Mouse (Mus musculus) CH12.LX (cell line): Measurements from ENCODE around the gene Frmd8. TPM values are rescaled to one million over a fixed set of nuclear protein-coding genes. Genes with fewer than 3 reads are reported as not detected.

Source experiments
- DNase-seq: peaks from one replicate; pipeline ENCODE4 v3.0.0-alpha.2; 2013; ENCODE audit errors: extremely low read depth
- H3K27ac ChIP-seq: 2 replicates; pipeline ENCODE4 v1.5.1; 2012; ENCODE audit warnings: low read depth, mild to moderate bottlenecking, control low read depth, moderate library complexity; ENCODE audit not compliant: insufficient read depth
- H3K27me3 ChIP-seq: replicated peaks from 2 replicates; pipeline ENCODE3; 2012; ENCODE audit warnings: inconsistent platforms
- H3K36me3 ChIP-seq, 2 experiments: replicated peaks in 1 of 2; 2 replicates each; pipeline versions ENCODE3 to v1.6.1; 2012; ENCODE audit warnings: inconsistent platforms in 1 of 2, low read length in 1 of 2, mild to moderate bottlenecking in 1 of 2, mixed read lengths in 1 of 2, moderate library complexity in 1 of 2; ENCODE audit not compliant: control insufficient read depth in 1 of 2, insufficient read depth in 1 of 2
- H3K4me1 ChIP-seq, 2 experiments: 2 replicates each; pipeline ENCODE4 v1.6.1; 2012; ENCODE audit warnings: inconsistent platforms in 1 of 2, moderate library complexity in 1 of 2; ENCODE audit not compliant: insufficient read depth in 2 of 2, control insufficient read depth in 1 of 2
- H3K4me2 ChIP-seq: 2 replicates; pipeline ENCODE4 v1.6.1; 2012; ENCODE audit warnings: low read depth, mild to moderate bottlenecking, control low read depth; ENCODE audit not compliant: poor library complexity, insufficient read depth, severe bottlenecking
- H3K4me3 ChIP-seq, 3 experiments: fragments of 150-350 bp in 1 of 3; sonication (generic) in 1 of 3; replicated peaks in 1 of 3; 2 replicates each; pipeline versions ENCODE3 to v1.5.1; 2011 to 2012; ENCODE audit warnings: low read depth in 2 of 3, low read length in 2 of 3, mild to moderate bottlenecking in 2 of 3, moderate library complexity in 2 of 3, control low read depth in 1 of 3, improper control_type of control experiment in 1 of 3, inconsistent platforms in 1 of 3, mixed read lengths in 1 of 3; ENCODE audit not compliant: poor library complexity in 1 of 3
- H3K79me2 ChIP-seq: replicated peaks from 2 replicates; pipeline ENCODE4 v1.6.1; 2012; ENCODE audit warnings: mild to moderate bottlenecking, moderate library complexity; ENCODE audit not compliant: control insufficient read depth, poor library complexity, insufficient read depth, severe bottlenecking; ENCODE audit errors: extremely low read depth
- H3K9ac ChIP-seq: 2 replicates; pipeline ENCODE4 v1.6.1; 2012; ENCODE audit warnings: low read depth, mild to moderate bottlenecking, control low read depth, moderate library complexity; ENCODE audit not compliant: insufficient read depth
- H3K9me3 ChIP-seq: replicated peaks from 2 replicates; pipeline ENCODE3; 2012; ENCODE audit warnings: low read length, inconsistent platforms, mixed read lengths
- BHLHE40 ChIP-seq: IDR thresholded peaks from 2 replicates; pipeline ENCODE4 v1.6.1; 2011; ENCODE audit warnings: mild to moderate bottlenecking, low read depth, low read length, improper control_type of control experiment
- CHD1 ChIP-seq: IDR thresholded peaks from 2 replicates; pipeline ENCODE4 v1.6.1; 2012; ENCODE audit warnings: low read depth, low read length, improper control_type of control experiment, inconsistent platforms
- CHD2 ChIP-seq: IDR thresholded peaks from 2 replicates; pipeline ENCODE4 v1.6.1; 2011; ENCODE audit warnings: low read length, improper control_type of control experiment
- CTCF ChIP-seq, 2 experiments: IDR thresholded peaks in 1 of 2; conservative IDR thresholded peaks in 1 of 2; 2 replicates each; pipeline ENCODE4 v1.5.1; 2011 to 2012; ENCODE audit warnings: low read depth in 2 of 2, low read length in 2 of 2, improper control_type of control experiment in 1 of 2, inconsistent platforms in 1 of 2, mild to moderate bottlenecking in 1 of 2, moderate library complexity in 1 of 2
- E2F4 ChIP-seq: IDR thresholded peaks from 2 replicates; pipeline ENCODE4 v1.6.1; 2011; ENCODE audit warnings: low read depth, low read length, improper control_type of control experiment; ENCODE audit not compliant: insufficient replicate concordance
- ELF1 ChIP-seq: IDR thresholded peaks from 2 replicates; pipeline ENCODE4 v1.6.1; 2014; ENCODE audit warnings: low read depth, mild to moderate bottlenecking, inconsistent platforms, low read length, improper control_type of control experiment
- EP300 ChIP-seq: IDR thresholded peaks from 2 replicates; pipeline ENCODE4 v1.6.1; 2011; ENCODE audit warnings: low read length, improper control_type of control experiment
- ETS1 ChIP-seq: conservative IDR thresholded peaks from 2 replicates; pipeline ENCODE4 v1.6.1; 2012; ENCODE audit warnings: low read depth, mild to moderate bottlenecking, inconsistent platforms, low read length, improper control_type of control experiment, moderate library complexity
- GABPA ChIP-seq: IDR thresholded peaks from 2 replicates; pipeline ENCODE4 v1.6.1; 2012; ENCODE audit warnings: low read depth, low read length, improper control_type of control experiment, inconsistent platforms; ENCODE audit not compliant: insufficient replicate concordance
- HCFC1 ChIP-seq: IDR thresholded peaks from 2 replicates; pipeline ENCODE4 v1.6.1; 2012; ENCODE audit warnings: low read depth, mild to moderate bottlenecking, inconsistent platforms, low read length, improper control_type of control experiment
- IRF4 ChIP-seq: IDR thresholded peaks from 2 replicates; pipeline ENCODE4 v1.6.1; 2014; ENCODE audit warnings: low read depth, mild to moderate bottlenecking, inconsistent platforms, low read length, improper control_type of control experiment
- JUN ChIP-seq: IDR thresholded peaks from 2 replicates; pipeline ENCODE4 v1.6.1; 2011; ENCODE audit warnings: low read depth, mild to moderate bottlenecking, low read length, improper control_type of control experiment, moderate library complexity; ENCODE audit not compliant: insufficient read depth
- JUND ChIP-seq: conservative IDR thresholded peaks from 2 replicates; pipeline ENCODE4 v1.6.1; 2011; ENCODE audit warnings: low read depth, low read length, improper control_type of control experiment
- KAT2A ChIP-seq: IDR thresholded peaks from 2 replicates; pipeline ENCODE4 v1.6.1; 2012; ENCODE audit warnings: low read length, improper control_type of control experiment, inconsistent platforms; ENCODE audit not compliant: insufficient replicate concordance
- MAFK ChIP-seq: IDR thresholded peaks from 2 replicates; pipeline ENCODE4 v1.6.1; 2011; ENCODE audit warnings: low read length, improper control_type of control experiment; ENCODE audit not compliant: insufficient replicate concordance
- MAX ChIP-seq: IDR thresholded peaks from 2 replicates; pipeline ENCODE4 v1.6.1; 2011; ENCODE audit warnings: low read length, improper control_type of control experiment
- MAZ ChIP-seq: IDR thresholded peaks from 2 replicates; pipeline ENCODE4 v1.6.1; 2012; ENCODE audit warnings: low read depth, mild to moderate bottlenecking, inconsistent platforms, low read length, improper control_type of control experiment, moderate library complexity
- MEF2A ChIP-seq: IDR thresholded peaks from 2 replicates; pipeline ENCODE4 v1.6.1; 2014; ENCODE audit warnings: low read depth, mild to moderate bottlenecking, inconsistent platforms, low read length, improper control_type of control experiment, borderline replicate concordance
- MXI1 ChIP-seq: IDR thresholded peaks from 2 replicates; pipeline ENCODE4 v1.6.1; 2011; ENCODE audit warnings: mild to moderate bottlenecking, low read depth, low read length, improper control_type of control experiment
- MYC ChIP-seq: IDR thresholded peaks from 2 replicates; pipeline ENCODE4 v1.6.1; 2011; ENCODE audit warnings: low read depth, mild to moderate bottlenecking, improper control_type of control experiment, low read length
- NELFE ChIP-seq: IDR thresholded peaks from 2 replicates; pipeline ENCODE4 v1.6.1; 2011; ENCODE audit warnings: low read depth, low read length, improper control_type of control experiment
- NRF1 ChIP-seq: IDR thresholded peaks from 2 replicates; pipeline ENCODE4 v1.6.1; 2014; ENCODE audit warnings: low read depth, mild to moderate bottlenecking, inconsistent platforms, low read length, improper control_type of control experiment, moderate library complexity
- PAX5 ChIP-seq: IDR thresholded peaks from 2 replicates; pipeline ENCODE4 v1.6.1; 2012; ENCODE audit warnings: low read length, inconsistent platforms, mixed read lengths
- POLR2A ChIP-seq: IDR thresholded peaks from 2 replicates; pipeline ENCODE4 v1.6.1; 2011; ENCODE audit warnings: low read depth, mild to moderate bottlenecking, improper control_type of control experiment, low read length
- POLR2AphosphoS2 ChIP-seq: IDR thresholded peaks from 2 replicates; pipeline ENCODE4 v1.6.1; 2011; ENCODE audit warnings: low read depth, low read length, improper control_type of control experiment
- RAD21 ChIP-seq: IDR thresholded peaks from 2 replicates; pipeline ENCODE4 v1.6.1; 2011; ENCODE audit warnings: low read depth, mild to moderate bottlenecking, low read length, improper control_type of control experiment, moderate library complexity
- RCOR1 ChIP-seq: conservative IDR thresholded peaks from 2 replicates; pipeline ENCODE4 v1.6.1; 2012; ENCODE audit warnings: low read depth, mild to moderate bottlenecking, inconsistent platforms, low read length, improper control_type of control experiment
- SIN3A ChIP-seq: IDR thresholded peaks from 2 replicates; pipeline ENCODE4 v1.6.1; 2012; ENCODE audit warnings: low read length, improper control_type of control experiment, inconsistent platforms
- SMC3 ChIP-seq: IDR thresholded peaks from 2 replicates; pipeline ENCODE4 v1.6.1; 2011; ENCODE audit warnings: low read depth, low read length, improper control_type of control experiment
- TBP ChIP-seq: conservative IDR thresholded peaks from 2 replicates; pipeline ENCODE4 v1.6.1; 2011; ENCODE audit warnings: low read depth, low read length, improper control_type of control experiment
- TCF12 ChIP-seq: IDR thresholded peaks from 2 replicates; pipeline ENCODE4 v1.6.1; 2014; ENCODE audit warnings: low read depth, mild to moderate bottlenecking, inconsistent platforms, low read length, improper control_type of control experiment
- UBTF ChIP-seq: IDR thresholded peaks from 2 replicates; pipeline ENCODE4 v1.6.1; 2012; ENCODE audit warnings: low read depth, mild to moderate bottlenecking, inconsistent platforms, low read length, improper control_type of control experiment, moderate library complexity
- USF1 ChIP-seq: IDR thresholded peaks from 2 replicates; pipeline ENCODE4 v1.6.1; 2014; ENCODE audit warnings: low read depth, mild to moderate bottlenecking, inconsistent platforms, low read length, improper control_type of control experiment
- USF2 ChIP-seq: conservative IDR thresholded peaks from 2 replicates; pipeline ENCODE4 v1.6.1; 2011; ENCODE audit warnings: low read depth, low read length, improper control_type of control experiment
- ZC3H11A ChIP-seq: IDR thresholded peaks from 2 replicates; pipeline ENCODE4 v1.6.1; 2012; ENCODE audit warnings: low read depth, mild to moderate bottlenecking, inconsistent platforms, low read length, improper control_type of control experiment
- ZKSCAN1 ChIP-seq: IDR thresholded peaks from 2 replicates; pipeline ENCODE4 v1.6.1; 2012; ENCODE audit warnings: low read depth, inconsistent platforms, low read length, improper control_type of control experiment, borderline replicate concordance
- ZMIZ1 ChIP-seq: IDR thresholded peaks from 2 replicates; pipeline ENCODE4 v1.6.1; 2012; ENCODE audit warnings: low read depth, mild to moderate bottlenecking, inconsistent platforms, low read length, improper control_type of control experiment
- ZNF384 ChIP-seq: IDR thresholded peaks from 2 replicates; pipeline ENCODE4 v1.6.1; 2012; ENCODE audit warnings: low read depth, low read length, improper control_type of control experiment, inconsistent platforms
- dilution Hi-C: fragments of 300-500 bp; cut with MboI; formaldehyde crosslinking; loops from 2 replicates; pipeline ENCODE4 v1.14.3; 2020; ENCODE audit warnings: low sequenced_read_pairs; ENCODE audit not compliant: extremely low pct_unique_long_range_greater_than_20kb, extremely low pct_ligation_motif_present
- in situ Hi-C: fragments of 300-500 bp; cut with MboI; formaldehyde crosslinking; loops from 3 replicates; pipeline ENCODE4 v1.14.3; 2019; ENCODE audit warnings: low sequenced_read_pairs, low pct_ligation_motif_present, low pct_unique_long_range_greater_than_20kb, mixed read lengths
- polyA plus RNA-seq: library from polyadenylated mRNA; unstranded; fragments of >175 nt; gene quantifications from 2 replicates; pipeline ENCODE4 v1.2.1, GENCODE M21; 2012; ENCODE audit warnings: low read depth; ENCODE audit not compliant: insufficient read length
- total RNA-seq, 2 experiments: library from RNA; depleted of rRNA; stranded (reverse); fragments of 300-350 nt in 1 of 2; fragments of >200 nt in 1 of 2; gene quantifications; 2 replicates each; pipeline ENCODE4 v1.2.3; 2012 to 2014

The Frmd8 gene
- total and polyA plus RNA-seq, 3 experiments: 13.5 to 30.7 (median 25.2) TPM

DNA sequence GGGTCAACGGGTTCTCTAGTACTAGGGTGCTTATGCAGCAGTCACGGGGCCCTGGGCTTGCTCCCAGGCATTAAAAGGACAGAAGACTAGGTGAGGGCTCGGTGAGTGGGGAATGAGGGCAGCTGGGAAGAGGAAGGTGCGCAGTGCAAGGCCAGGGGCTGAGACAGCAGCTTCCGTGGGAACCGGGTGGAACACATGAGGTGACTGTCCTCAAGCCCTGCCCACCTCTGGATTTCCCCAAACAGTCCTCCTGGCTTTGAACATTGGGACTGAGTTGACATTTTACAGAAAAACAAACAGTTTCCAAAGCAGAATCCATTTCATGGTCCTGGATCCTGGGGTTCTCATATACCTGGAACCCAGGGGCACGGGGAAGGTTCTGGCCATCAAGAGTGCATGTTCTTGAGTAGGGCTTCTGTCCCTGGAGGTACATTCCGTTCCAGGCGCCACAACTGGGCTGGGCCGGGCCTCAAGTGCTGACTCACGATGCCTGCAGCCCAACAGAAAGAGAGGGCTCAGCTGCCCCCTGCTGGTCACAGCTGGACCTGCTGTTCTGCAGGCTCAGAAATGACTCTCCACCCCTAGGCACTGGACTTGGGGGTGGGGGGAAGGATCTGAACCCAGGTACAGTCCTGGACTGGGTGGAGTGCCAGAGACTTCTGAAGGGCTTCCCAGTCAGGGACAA, 25.1 kb downstream of the Frmd8 start:
- TF ChIP-seq RCOR1 (no peak), GABPA (peak; percentile 43; the same call in 1 of the 2 replicates), POLR2AphosphoS2 (no peak; the same call in 1 of the 2 replicates), CTCF (conservative IDR thresholded peaks at IDR 0.05 in 1 of 2, IDR thresholded peaks at IDR 0.05 in 1 of 2; ENCODE audit: low read depth in 2 of 2, low read length in 2 of 2) (peak; percentile 62 to 98), HCFC1 (peak; percentile 59), PAX5 (no peak), ZNF384 (no peak), NRF1 (peak; percentile 35; the same call in 1 of the 2 replicates), RAD21 (peak; percentile 96), JUND (0 out of 2 replicates have a peak, but pooled peaks have one; percentile 54), ZKSCAN1 (no peak), SIN3A (peak; percentile 79), EP300 (peak; percentile 53), MYC (peak; percentile 79; the same call in 1 of the 2 replicates), E2F4 (no peak), TBP (no peak), MEF2A (peak; percentile 52; the same call in 1 of the 2 replicates), ZC3H11A (peak; percentile 91), MAFK (peak; percentile 99), JUN (peak; percentile 29; the same call in 1 of the 2 replicates), IRF4 (peak; percentile 74), UBTF (no peak; the same call in 1 of the 2 replicates), NELFE (no peak; the same call in 1 of the 2 replicates), SMC3 (peak; percentile 99), ETS1 (peak; percentile 45), MXI1 (peak; percentile 79), MAZ (peak; percentile 77), BHLHE40 (no peak), TCF12 (peak; percentile 79), ELF1 (peak; percentile 30; the same call in 1 of the 2 replicates), POLR2A (peak; percentile 55), CHD1 (peak; percentile 37; the same call in 1 of the 2 replicates), KAT2A (0 out of 2 replicates have a peak, but pooled peaks have one; percentile 24), USF2 (no peak), CHD2 (peak; percentile 29; the same call in 1 of the 2 replicates), ZMIZ1 (no peak), MAX (peak; percentile 52; the same call in 1 of the 2 replicates), USF1 (no peak)
- H3K79me2 ChIP-seq: peaks cover 7% of the 10 kb centered on the region
- dilution Hi-C loops (no loop called here), in situ Hi-C loops (loop anchor here (5.0 kb wide), 1 partner anchor 58 kb away; no protein-coding TSS in a partner anchor)
- peak overlapping the region; percentile 96 for H3K27ac ChIP-seq
- peak overlapping the region; percentile 56 to 61 (median 59) for H3K4me3 ChIP-seq
- peak overlapping the region; percentile 59 for H3K4me2 ChIP-seq
- no peaks in the 10 kb centered on the region for H3K27me3 ChIP-seq
- peak overlapping the region; percentile 89 for H3K9ac ChIP-seq
- H3K9me3 ChIP-seq: no peaks in the 10 kb centered on the region
- DNase-seq: peak; percentile 94
- H3K4me1 ChIP-seq: peaks cover 2 to 40% of the 10 kb centered on the region in 2 experiments; a peak in 3 of 4 replicates
- peaks cover 20 to 34% of the 10 kb centered on the region in 2 experiments for H3K36me3 ChIP-seq
